Mouse (Mus musculus) hindbrain, embryonic 15.5 days (tissue): ENCODE data around the gene Ptger4. TPM values are rescaled to one million over a fixed set of nuclear protein-coding genes. Genes with fewer than 3 reads are reported as not detected.

Experiments
- ATAC-seq: fragments of 200-750 bp; cut with Nextera tagmentation; 2 replicates; pipeline ENCODE4 v1.8.0; 2017; ENCODE audit warnings: low read depth, moderate number of reproducible peaks, moderate TSS enrichment; ENCODE audit not compliant: low FRiP score
- H3K27ac ChIP-seq: fragments of 300-500 bp; sonication (generic); replicated peaks from 2 replicates; pipeline ENCODE4 v1.5.1; 2015; ENCODE audit warnings: mild to moderate bottlenecking, inconsistent platforms
- H3K27me3 ChIP-seq: fragments of 300-500 bp; sonication (generic); 2 replicates; pipeline ENCODE4 v1.6.1; 2015; ENCODE audit warnings: control low read depth, inconsistent platforms
- H3K36me3 ChIP-seq: fragments of 300-500 bp; sonication (generic); 2 replicates; pipeline ENCODE4 v1.6.1; 2015; ENCODE audit warnings: control low read depth, inconsistent platforms
- H3K4me1 ChIP-seq: fragments of 300-500 bp; sonication (generic); replicated peaks from 2 replicates; pipeline ENCODE4 v1.6.1; 2015; ENCODE audit warnings: control low read depth, inconsistent platforms
- H3K4me2 ChIP-seq: fragments of 300-500 bp; sonication (generic); 2 replicates; pipeline ENCODE4 v1.6.1; 2015; ENCODE audit warnings: moderate library complexity, mild to moderate bottlenecking, inconsistent platforms
- H3K4me3 ChIP-seq: fragments of 300-500 bp; sonication (generic); 2 replicates; pipeline ENCODE4 v1.5.1; 2015; ENCODE audit warnings: mild to moderate bottlenecking, inconsistent platforms
- H3K9ac ChIP-seq: fragments of 300-500 bp; sonication (generic); 2 replicates; pipeline ENCODE4 v1.6.1; 2015; ENCODE audit warnings: inconsistent platforms
- H3K9me3 ChIP-seq: fragments of 300-500 bp; sonication (generic); 2 replicates; pipeline ENCODE4 v1.6.1; 2016; ENCODE audit warnings: control low read depth, inconsistent platforms
- whole genome bisulfite sequencing: fragments of 180-500 bp; shearing (Covaris S2); methylation state at CpG from one replicate; pipeline ENCODE4 v1.1.7; 2015; 5-methylcytosine and 5-hydroxymethylcytosine counted together
- polyA plus RNA-seq: library from polyadenylated mRNA; unstranded; fragments of >200 nt; fragmentation: Nextera tagmentation; extraction: Ambion mirVana; gene quantifications from 2 replicates; pipeline ENCODE4 v1.2.1, GENCODE M21; 2015

Gene Ptger4
- 2.6 and 3.1 TPM in 2 replicates for polyA plus RNA-seq

- peaks cover 30% of the 10 kb centered on the region for H3K4me1 ChIP-seq
- H3K9ac ChIP-seq: peak within 1 kb of the TSS; percentile 20; the same call in 1 of the 2 replicates
- peak within 1 kb of the TSS; percentile 100 for H3K4me2 ChIP-seq
- peak; percentile 95 for ATAC-seq
- WGBS: under 1% methylated on average over 61 of the region's 61 CpGs
- H3K9me3 ChIP-seq: no peaks in the 10 kb centered on the region
- peaks cover 28% of the 10 kb centered on the region for H3K27me3 ChIP-seq
- no peak within 1 kb of the TSS for H3K27ac ChIP-seq
- no peaks in the 10 kb centered on the region for H3K36me3 ChIP-seq
- H3K4me3 ChIP-seq: peak within 1 kb of the TSS; percentile 64
These were observed at the start of gene Ptger4 for GRCm38 (mm10) chr15:5243959-5244905. Gene Ptger4, minus strand, starts transcription at chr15:5244187.

GRCm38 (mm10) chr15:5288412-5288811 lies 44.4 kb upstream of the Ptger4 start:
- Histone ChIP-seq H3K36me3 (no peaks in the 10 kb centered on the region), H3K9me3 (no peaks in the 10 kb centered on the region), H3K27me3 (no peaks in the 10 kb centered on the region), H3K4me1 (no peaks in the 10 kb centered on the region), H3K4me2 (no peak overlapping the region), H3K4me3 (no peak overlapping the region), H3K27ac (no peak overlapping the region), H3K9ac (no peak overlapping the region)
- 88% methylated on average over 8 of the region's 8 CpGs for WGBS
- no peak for ATAC-seq

GRCm38 (mm10) chr15:5287072-5287471 lies 43.1 kb upstream of the Ptger4 start:
- Histone ChIP-seq H3K9ac (no peak overlapping the region), H3K27me3 (no peaks in the 10 kb centered on the region), H3K4me3 (no peak overlapping the region), H3K4me2 (no peak overlapping the region), H3K27ac (no peak overlapping the region), H3K9me3 (no peaks in the 10 kb centered on the region), H3K4me1 (no peaks in the 10 kb centered on the region), H3K36me3 (no peaks in the 10 kb centered on the region)
- 81% methylated on average over 5 of the region's 5 CpGs for WGBS
- ATAC-seq: no peak

- Histone ChIP-seq H3K27me3 (no peaks in the 10 kb centered on the region), H3K27ac (no peak overlapping the region), H3K4me3 (no peak overlapping the region), H3K36me3 (no peaks in the 10 kb centered on the region), H3K4me1 (no peaks in the 10 kb centered on the region), H3K4me2 (no peak overlapping the region), H3K9ac (no peak overlapping the region), H3K9me3 (no peaks in the 10 kb centered on the region; the same call in 1 of the 2 replicates)
- WGBS: 90% methylated on average over 2 of the region's 2 CpGs
- no peak for ATAC-seq
These were observed 37.3 kb upstream of the Ptger4 start for GRCm38 (mm10) chr15:5281316-5281715.

- Histone ChIP-seq H3K9me3 (no peaks in the 10 kb centered on the region; the same call in 1 of the 2 replicates), H3K27me3 (no peaks in the 10 kb centered on the region), H3K27ac (no peak overlapping the region), H3K4me1 (no peaks in the 10 kb centered on the region), H3K4me2 (no peak overlapping the region), H3K9ac (no peak overlapping the region), H3K36me3 (no peaks in the 10 kb centered on the region), H3K4me3 (no peak overlapping the region)
- WGBS: 85% methylated on average over 4 of the region's 4 CpGs
- ATAC-seq: no peak
These were observed 35.8 kb upstream of the Ptger4 start for GRCm38 (mm10) chr15:5279831-5280230.

GRCm38 (mm10) chr15:5278525-5278924 lies 34.5 kb upstream of the Ptger4 start:
- no peaks in the 10 kb centered on the region; the same call in 1 of the 2 replicates for H3K9me3 ChIP-seq
- no peaks in the 10 kb centered on the region for H3K36me3 ChIP-seq
- H3K9ac ChIP-seq: no peak overlapping the region
- H3K27me3 ChIP-seq: no peaks in the 10 kb centered on the region
- no peak overlapping the region for H3K4me2 ChIP-seq
- ATAC-seq: no peak
- H3K4me3 ChIP-seq: no peak overlapping the region
- H3K4me1 ChIP-seq: no peaks in the 10 kb centered on the region
- H3K27ac ChIP-seq: no peak overlapping the region

- no peaks in the 10 kb centered on the region for H3K4me1 ChIP-seq
- H3K27ac ChIP-seq: no peak overlapping the region
- H3K9ac ChIP-seq: no peak overlapping the region
- ATAC-seq: no peak
- no peaks in the 10 kb centered on the region for H3K36me3 ChIP-seq
- no peaks in the 10 kb centered on the region for H3K27me3 ChIP-seq
- 95% methylated on average over 1 of the region's 1 CpGs for WGBS
- no peak overlapping the region for H3K4me3 ChIP-seq
- no peaks in the 10 kb centered on the region; the same call in 1 of the 2 replicates for H3K9me3 ChIP-seq
- H3K4me2 ChIP-seq: no peak overlapping the region
These were observed 30.0 kb upstream of the Ptger4 start for GRCm38 (mm10) chr15:5273981-5274380.

- Histone ChIP-seq H3K27ac (no peak overlapping the region), H3K4me2 (no peak overlapping the region), H3K4me3 (no peak overlapping the region), H3K36me3 (no peaks in the 10 kb centered on the region), H3K9me3 (no peaks in the 10 kb centered on the region), H3K9ac (no peak overlapping the region), H3K27me3 (no peaks in the 10 kb centered on the region), H3K4me1 (peaks cover 4% of the 10 kb centered on the region; the same call in 1 of the 2 replicates)
- no peak for ATAC-seq
- 73% methylated on average over 3 of the region's 3 CpGs for WGBS
These were observed 22.1 kb upstream of the Ptger4 start for GRCm38 (mm10) chr15:5266095-5266494.

- WGBS: 65% methylated on average over 10 of the region's 10 CpGs
- Histone ChIP-seq H3K4me2 (0 out of 2 replicates have a peak overlapping the region, but pooled peaks have one; percentile 13), H3K9me3 (no peaks in the 10 kb centered on the region), H3K9ac (no peak overlapping the region), H3K36me3 (no peaks in the 10 kb centered on the region), H3K4me3 (no peak overlapping the region), H3K27me3 (no peaks in the 10 kb centered on the region), H3K4me1 (peaks cover 4% of the 10 kb centered on the region; the same call in 1 of the 2 replicates), H3K27ac (no peak overlapping the region; the same call in 1 of the 2 replicates)
- ATAC-seq: no peak
These were observed 19.0 kb upstream of the Ptger4 start for GRCm38 (mm10) chr15:5262874-5263504.

- Histone ChIP-seq H3K27ac (no peak overlapping the region), H3K4me3 (no peak overlapping the region), H3K4me1 (peaks cover 4% of the 10 kb centered on the region; the same call in 1 of the 2 replicates), H3K36me3 (no peaks in the 10 kb centered on the region), H3K4me2 (peak overlapping the region; percentile 8; the same call in 1 of the 2 replicates), H3K9me3 (no peaks in the 10 kb centered on the region), H3K9ac (no peak overlapping the region), H3K27me3 (no peaks in the 10 kb centered on the region)
- WGBS: 71% methylated on average over 13 of the region's 13 CpGs
- ATAC-seq: peak; percentile 47; the same call in 1 of the 2 replicates
These were observed 18.2 kb upstream of the Ptger4 start for GRCm38 (mm10) chr15:5262095-5262667.

GRCm38 (mm10) chr15:5261004-5261403 lies 17.0 kb upstream of the Ptger4 start:
- Histone ChIP-seq H3K4me1 (peaks cover 4% of the 10 kb centered on the region; the same call in 1 of the 2 replicates), H3K9ac (no peak overlapping the region), H3K4me2 (no peak overlapping the region), H3K9me3 (no peaks in the 10 kb centered on the region), H3K27ac (no peak overlapping the region), H3K36me3 (no peaks in the 10 kb centered on the region), H3K27me3 (no peaks in the 10 kb centered on the region), H3K4me3 (no peak overlapping the region)
- 87% methylated on average over 3 of the region's 3 CpGs for WGBS
- ATAC-seq: no peak
